Mouse (Mus musculus): ENCODE results near the gene Sf3a1. TPM values are rescaled to one million over a fixed set of nuclear protein-coding genes. Genes with fewer than 3 reads are reported as not detected.

The Sf3a1 gene
- polyA plus RNA-seq, 1 experiment from 2014 or later = 49.3 TPM

- no peak for ATAC-seq (ENCODE audit: low FRiP score)
- 92% methylated on average over 6 of the region's 6 CpGs for WGBS
- Histone ChIP-seq H3K9ac (no peak overlapping the region), H3K4me1 (replicated peaks; ENCODE audit: control insufficient read depth, insufficient read depth, low read length) (peaks cover 14% of the 10 kb centered on the region), H3K4me3 (replicated peaks; ENCODE audit: low read length) (no peak overlapping the region), H3K9me3 (ENCODE audit: control insufficient read depth, low read length) (no peaks in the 10 kb centered on the region), H3K27me3 (ENCODE audit: control insufficient read depth, insufficient read depth, low read length) (no peaks in the 10 kb centered on the region), H3K4me2 (replicated peaks) (no peak overlapping the region), H3K36me3 (replicated peaks; ENCODE audit: control insufficient read depth, insufficient read depth) (no peaks in the 10 kb centered on the region; the same call in 1 of the 2 replicates), H3K27ac (no peak overlapping the region)
- DNase-seq (ENCODE audit: low spot score) = no peak
These were observed 29.0 kb downstream of the Sf3a1 start for GRCm38 (mm10) chr11:4189182-4189581.

- Histone ChIP-seq H3K27me3 (ENCODE audit: control insufficient read depth, insufficient read depth, low read length) (no peaks in the 10 kb centered on the region), H3K27ac (no peak overlapping the region), H3K9me3 (ENCODE audit: control insufficient read depth, low read length) (no peaks in the 10 kb centered on the region), H3K4me1 (replicated peaks; ENCODE audit: control insufficient read depth, insufficient read depth, low read length) (peaks cover 14% of the 10 kb centered on the region), H3K4me3 (replicated peaks; ENCODE audit: low read length) (no peak overlapping the region), H3K9ac (no peak overlapping the region), H3K36me3 (replicated peaks; ENCODE audit: control insufficient read depth, insufficient read depth) (no peaks in the 10 kb centered on the region), H3K4me2 (replicated peaks) (no peak overlapping the region)
- 79% methylated on average over 3 of the region's 3 CpGs for WGBS
- ATAC-seq (ENCODE audit: low FRiP score) = no peak
- DNase-seq (ENCODE audit: low spot score) = no peak
These were observed 30.5 kb downstream of the Sf3a1 start for GRCm38 (mm10) chr11:4190677-4191076.

GRCm38 (mm10) chr11:4192757-4193156 is 32.6 kb downstream of the Sf3a1 start:
- no peak overlapping the region for H3K4me2 ChIP-seq (replicated peaks)
- no peaks in the 10 kb centered on the region for H3K9me3 ChIP-seq (ENCODE audit: control insufficient read depth, low read length)
- H3K27ac ChIP-seq = no peak overlapping the region; the same call in 1 of the 2 replicates
- H3K27me3 ChIP-seq (ENCODE audit: control insufficient read depth, insufficient read depth, low read length) = no peaks in the 10 kb centered on the region
- no peaks in the 10 kb centered on the region for H3K36me3 ChIP-seq (replicated peaks; ENCODE audit: control insufficient read depth, insufficient read depth)
- H3K9ac ChIP-seq = no peak overlapping the region
- H3K4me3 ChIP-seq (replicated peaks; ENCODE audit: low read length) = no peak overlapping the region
- peaks cover 7% of the 10 kb centered on the region for H3K4me1 ChIP-seq (replicated peaks; ENCODE audit: control insufficient read depth, insufficient read depth, low read length)
- 90% methylated on average over 3 of the region's 3 CpGs for WGBS
- ATAC-seq (ENCODE audit: low FRiP score) (no peak), DNase-seq (ENCODE audit: low spot score) (no peak)

DNA sequence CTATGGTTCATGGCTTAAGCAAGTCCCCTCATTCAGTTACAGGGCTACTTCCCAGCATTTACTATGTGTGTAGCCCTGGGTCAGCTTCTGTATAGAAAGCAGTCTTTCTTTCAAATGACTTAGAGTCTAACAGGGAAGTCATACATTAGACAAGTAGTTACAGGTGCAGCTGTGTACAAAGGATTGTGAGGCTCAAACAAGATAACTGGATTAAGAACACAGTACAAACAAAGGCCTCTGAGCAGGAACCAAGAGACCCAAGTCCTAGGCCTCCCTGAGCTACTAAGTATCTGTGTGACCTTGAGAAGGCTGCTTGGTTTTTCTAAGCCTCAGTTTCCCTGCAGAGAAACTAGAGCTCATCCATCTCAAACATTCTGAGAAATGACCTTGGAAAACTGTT is 33.3 kb downstream of the Sf3a1 start:
- ATAC-seq (ENCODE audit: low FRiP score) = no peak

GRCm38 (mm10) chr11:4195597-4196031 is 35.5 kb downstream of the Sf3a1 start:
- WGBS = 85% methylated on average over 3 of the region's 3 CpGs
- DNase-seq (ENCODE audit: low spot score) (no peak), ATAC-seq (ENCODE audit: low FRiP score) (no peak)
- H3K36me3 ChIP-seq (replicated peaks; ENCODE audit: control insufficient read depth, insufficient read depth) = no peaks in the 10 kb centered on the region
- no peaks in the 10 kb centered on the region for H3K4me1 ChIP-seq (replicated peaks; ENCODE audit: control insufficient read depth, insufficient read depth, low read length)
- no peak overlapping the region for H3K27ac ChIP-seq
- H3K9me3 ChIP-seq (ENCODE audit: control insufficient read depth, low read length) = no peaks in the 10 kb centered on the region
- no peak overlapping the region for H3K9ac ChIP-seq
- no peaks in the 10 kb centered on the region for H3K27me3 ChIP-seq (ENCODE audit: control insufficient read depth, insufficient read depth, low read length)
- no peak overlapping the region for H3K4me2 ChIP-seq (replicated peaks)
- H3K4me3 ChIP-seq (replicated peaks; ENCODE audit: low read length) = no peak overlapping the region

More for the DNA sequence above, 33.3 kb downstream of the Sf3a1 start:
- Histone ChIP-seq H3K27ac (no peak overlapping the region), H3K36me3 (replicated peaks; ENCODE audit: control insufficient read depth, insufficient read depth) (no peaks in the 10 kb centered on the region), H3K9ac (no peak overlapping the region), H3K4me2 (replicated peaks) (no peak overlapping the region), H3K9me3 (ENCODE audit: control insufficient read depth, low read length) (no peaks in the 10 kb centered on the region), H3K4me3 (replicated peaks; ENCODE audit: low read length) (no peak overlapping the region), H3K27me3 (ENCODE audit: control insufficient read depth, insufficient read depth, low read length) (no peaks in the 10 kb centered on the region), H3K4me1 (replicated peaks; ENCODE audit: control insufficient read depth, insufficient read depth, low read length) (0 out of 2 replicates have a peak, but pooled peaks cover under 1% of the 10 kb centered on the region)
- DNase-seq (ENCODE audit: low spot score) = no peak

GRCm38 (mm10) chr11:4196636-4197035 is 36.5 kb downstream of the Sf3a1 start:
- H3K9ac ChIP-seq = no peak overlapping the region
- no peaks in the 10 kb centered on the region for H3K9me3 ChIP-seq (ENCODE audit: control insufficient read depth, low read length)
- H3K27ac ChIP-seq = no peak overlapping the region
- H3K4me1 ChIP-seq (replicated peaks; ENCODE audit: control insufficient read depth, insufficient read depth, low read length) = no peaks in the 10 kb centered on the region
- H3K4me3 ChIP-seq (replicated peaks; ENCODE audit: low read length) = no peak overlapping the region
- H3K27me3 ChIP-seq (ENCODE audit: control insufficient read depth, insufficient read depth, low read length) = no peaks in the 10 kb centered on the region
- WGBS = 81% methylated on average over 8 of the region's 8 CpGs
- ATAC-seq (ENCODE audit: low FRiP score) = no peak
- no peak for DNase-seq (ENCODE audit: low spot score)
- H3K36me3 ChIP-seq (replicated peaks; ENCODE audit: control insufficient read depth, insufficient read depth) = no peaks in the 10 kb centered on the region
- no peak overlapping the region for H3K4me2 ChIP-seq (replicated peaks)

DNA sequence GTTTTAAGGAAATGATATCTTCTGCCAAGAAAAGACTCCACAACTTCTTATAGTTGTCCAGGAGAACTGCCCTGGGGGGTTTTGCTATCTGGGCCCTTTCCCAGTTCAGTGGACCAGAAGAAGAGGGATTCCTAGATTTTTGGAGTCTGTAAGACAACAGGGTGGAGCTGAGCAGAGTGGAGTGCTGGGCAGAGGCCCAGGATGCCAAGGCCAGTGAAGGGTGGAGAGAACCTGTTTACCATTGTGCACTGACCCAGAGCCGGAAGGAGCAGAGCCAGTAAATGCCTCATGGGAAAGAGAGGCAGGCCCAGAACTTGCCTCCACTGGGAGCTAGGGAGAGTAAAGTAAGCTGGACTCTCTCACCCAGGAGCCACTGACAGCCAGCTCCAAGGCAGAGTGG is 37.5 kb downstream of the Sf3a1 start:
- 58% methylated on average over 1 of the region's 1 CpGs for WGBS
- no peak overlapping the region for H3K4me3 ChIP-seq (replicated peaks; ENCODE audit: low read length)
- no peak overlapping the region for H3K4me2 ChIP-seq (replicated peaks)
- ATAC-seq (ENCODE audit: low FRiP score) (no peak), DNase-seq (ENCODE audit: low spot score) (no peak)
- no peak overlapping the region for H3K27ac ChIP-seq
- H3K27me3 ChIP-seq (ENCODE audit: control insufficient read depth, insufficient read depth, low read length) = no peaks in the 10 kb centered on the region
- no peaks in the 10 kb centered on the region for H3K9me3 ChIP-seq (ENCODE audit: control insufficient read depth, low read length)
- no peaks in the 10 kb centered on the region for H3K4me1 ChIP-seq (replicated peaks; ENCODE audit: control insufficient read depth, insufficient read depth, low read length)
- no peak overlapping the region for H3K9ac ChIP-seq
- no peaks in the 10 kb centered on the region for H3K36me3 ChIP-seq (replicated peaks; ENCODE audit: control insufficient read depth, insufficient read depth)

DNA sequence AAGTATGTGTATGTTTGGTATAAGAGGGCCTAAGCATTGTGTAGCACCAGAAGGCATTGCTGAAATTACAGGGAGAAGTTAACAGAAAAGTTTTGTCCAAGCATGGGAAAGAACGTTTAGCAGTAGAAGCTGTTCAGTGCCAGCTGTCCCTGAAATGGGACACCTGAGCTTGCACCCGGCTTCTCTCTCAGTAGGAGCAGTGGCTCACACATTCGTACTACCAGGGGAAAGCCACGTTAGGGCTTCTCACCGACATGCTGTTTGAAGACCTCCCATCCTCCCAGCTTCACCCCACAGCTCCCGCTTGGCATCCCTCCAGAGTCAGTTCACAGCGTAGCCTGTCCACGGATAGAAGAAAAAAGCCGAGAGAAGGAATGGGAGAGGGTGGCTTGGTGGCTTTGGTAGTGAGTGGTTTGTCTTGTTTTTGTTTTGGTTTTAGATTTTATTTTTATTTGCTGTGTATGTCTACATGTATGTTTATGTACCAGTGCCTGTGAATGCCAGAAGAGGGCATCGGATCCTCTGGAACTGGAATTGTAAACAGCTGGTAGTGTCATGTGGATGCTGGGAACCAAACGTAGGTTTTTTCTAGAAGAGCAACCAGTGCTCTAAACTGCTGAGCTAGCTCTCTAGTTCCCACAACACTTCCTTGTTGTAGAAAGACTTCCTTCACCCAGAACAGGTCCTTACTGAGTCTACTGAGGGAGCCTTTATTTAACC is 42.0 kb downstream of the Sf3a1 start:
- no peaks in the 10 kb centered on the region for H3K9me3 ChIP-seq (ENCODE audit: control insufficient read depth, low read length)
- no peak overlapping the region for H3K4me2 ChIP-seq (replicated peaks)
- 73% methylated on average over 11 of the region's 11 CpGs for WGBS
- H3K27ac ChIP-seq = no peak overlapping the region
- H3K27me3 ChIP-seq (ENCODE audit: control insufficient read depth, insufficient read depth, low read length) = no peaks in the 10 kb centered on the region
- ATAC-seq (ENCODE audit: low FRiP score) (no peak), DNase-seq (ENCODE audit: low spot score) (no peak)
- no peak overlapping the region for H3K4me3 ChIP-seq (replicated peaks; ENCODE audit: low read length)
- H3K36me3 ChIP-seq (replicated peaks; ENCODE audit: control insufficient read depth, insufficient read depth) = peaks cover 1% of the 10 kb centered on the region; the same call in 1 of the 2 replicates
- no peaks in the 10 kb centered on the region for H3K4me1 ChIP-seq (replicated peaks; ENCODE audit: control insufficient read depth, insufficient read depth, low read length)
- no peak overlapping the region for H3K9ac ChIP-seq

- Histone ChIP-seq H3K4me2 (replicated peaks) (no peak overlapping the region), H3K27ac (no peak overlapping the region)
- 86% methylated on average over 12 of the region's 12 CpGs for WGBS
These were observed 43.0 kb downstream of the Sf3a1 start for GRCm38 (mm10) chr11:4202995-4203704.

More at GRCm38 (mm10) chr11:4202995-4203704, 43.0 kb downstream of the Sf3a1 start:
- Histone ChIP-seq H3K9ac (no peak overlapping the region), H3K36me3 (replicated peaks; ENCODE audit: control insufficient read depth, insufficient read depth) (peaks cover 6% of the 10 kb centered on the region; the same call in 1 of the 2 replicates), H3K9me3 (ENCODE audit: control insufficient read depth, low read length) (no peaks in the 10 kb centered on the region), H3K4me1 (replicated peaks; ENCODE audit: control insufficient read depth, insufficient read depth, low read length) (no peaks in the 10 kb centered on the region), H3K4me3 (replicated peaks; ENCODE audit: low read length) (no peak overlapping the region), H3K27me3 (ENCODE audit: control insufficient read depth, insufficient read depth, low read length) (no peaks in the 10 kb centered on the region)
- ATAC-seq (ENCODE audit: low FRiP score) (no peak), DNase-seq (ENCODE audit: low spot score) (no peak)
